Mouse (Mus musculus): ENCODE data around the gene Eif4e1b.
A peak's percentile ranks its signal among the peaks of the same experiment; 100 is the strongest.
"Not testable (repeated sequence)": the region's sequence is repeated elsewhere in the genome, so short reads cannot be mapped to it uniquely, and the experiment has no call there.

Gene Eif4e1b

GRCm38 (mm10) chr13:54759496-54759895, 24.3 kb upstream of the Eif4e1b start:
- no peak for DNase-seq (ENCODE audit: low read depth, low spot score)

- no peak for DNase-seq (ENCODE audit: low read depth, low spot score)
Observed at GRCm38 (mm10) chr13:54760164-54760795, 23.5 kb upstream of the Eif4e1b start.

GRCm38 (mm10) chr13:54760906-54761305, 22.9 kb upstream of the Eif4e1b start:
- DNase-seq (ENCODE audit: low read depth, low spot score): no peak

- no peak for DNase-seq (ENCODE audit: low read depth, low spot score)
Observed at GRCm38 (mm10) chr13:54765281-54766191, 18.3 kb upstream of the Eif4e1b start.

- no peak for DNase-seq (ENCODE audit: low read depth, low spot score)
Observed at GRCm38 (mm10) chr13:54766192-54766768, 17.5 kb upstream of the Eif4e1b start, which contains the start of gene Sncb. Gene Sncb, minus strand, starts transcription at chr13:54766595.

GRCm38 (mm10) chr13:54767012-54767411, 16.8 kb upstream of the Eif4e1b start:
- no peak for DNase-seq (ENCODE audit: low read depth, low spot score)

GRCm38 (mm10) chr13:54780592-54780991, 3.2 kb upstream of the Eif4e1b start:
- no peak for DNase-seq (ENCODE audit: low read depth, low spot score)

GRCm38 (mm10) chr13:54781086-54781485, 2.7 kb upstream of the Eif4e1b start:
- DNase-seq (ENCODE audit: low read depth, low spot score): no peak

GRCm38 (mm10) chr13:54783235-54783634, 563 bp upstream of the Eif4e1b start:
- DNase-seq (ENCODE audit: low read depth, low spot score): no peak

GRCm38 (mm10) chr13:54787591-54787990, 3.8 kb downstream of the Eif4e1b start:
- DNase-seq (ENCODE audit: low read depth, low spot score): not testable (repeated sequence)

- peak; percentile 98 for DNase-seq (ENCODE audit: low read depth, low spot score)
Observed at GRCm38 (mm10) chr13:54788740-54789560, 5.2 kb downstream of the Eif4e1b start, which contains the start of gene Tspan17. Gene Tspan17, plus strand, starts transcription at chr13:54789377.

- DNase-seq (ENCODE audit: low read depth, low spot score): no peak
Observed at GRCm38 (mm10) chr13:54789561-54790397, 6.0 kb downstream of the Eif4e1b start.

- DNase-seq (ENCODE audit: low read depth, low spot score): peak; percentile 63
Observed at GRCm38 (mm10) chr13:54792259-54793230, 8.7 kb downstream of the Eif4e1b start.

- no peak for DNase-seq (ENCODE audit: low read depth, low spot score)
Observed at GRCm38 (mm10) chr13:54794002-54794577, 10.3 kb downstream of the Eif4e1b start.

GRCm38 (mm10) chr13:54794843-54795242, 11.0 kb downstream of the Eif4e1b start:
- DNase-seq (ENCODE audit: low read depth, low spot score): no peak

- no peak for DNase-seq (ENCODE audit: low read depth, low spot score)
Observed at GRCm38 (mm10) chr13:54797356-54797755, 13.6 kb downstream of the Eif4e1b start.

GRCm38 (mm10) chr13:54797861-54798643, 14.3 kb downstream of the Eif4e1b start:
- no peak for DNase-seq (ENCODE audit: low read depth, low spot score)

- no peak for DNase-seq (ENCODE audit: low read depth, low spot score)
Observed at GRCm38 (mm10) chr13:54798740-54799139, 14.9 kb downstream of the Eif4e1b start.
